Mouse (Mus musculus): ENCODE measurements around the gene Ajuba. TPM values are rescaled to one million over a fixed set of nuclear protein-coding genes. Genes with fewer than 3 reads are reported as not detected.

Gene Ajuba
- total RNA-seq, 1 experiment = 65.1 TPM

DNA sequence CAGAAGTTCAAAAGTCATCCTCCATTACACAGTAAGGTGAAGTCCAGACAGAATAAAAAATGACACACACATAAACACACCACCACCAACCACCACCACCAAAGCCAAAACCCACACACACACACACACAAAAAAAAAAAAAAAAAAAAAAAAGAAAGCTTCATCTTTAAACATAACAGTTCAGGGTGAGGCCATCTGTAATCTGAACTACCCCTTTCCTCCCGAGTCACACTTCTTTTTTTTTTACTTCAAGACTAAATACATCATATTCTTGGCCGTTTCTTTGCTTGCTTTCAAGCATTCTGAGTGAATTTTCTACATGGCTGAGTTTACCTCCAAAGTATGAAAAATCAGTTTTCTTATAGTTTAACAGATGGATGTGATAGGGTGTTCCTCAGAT is 24.2 kb upstream of the Ajuba start:
- peaks cover 2 to 6% of the 10 kb centered on the region in 2 experiments; a peak in 2 of 4 replicates for H3K4me1 ChIP-seq (ENCODE audit: control insufficient read depth in 2 of 2, insufficient read depth in 2 of 2, low read length in 2 of 2, poor library complexity in 1 of 2)
- TF ChIP-seq CHD2 (IDR thresholded peaks at IDR 0.05; ENCODE audit: low read depth, low read length) (no peak), ZC3H11A (IDR thresholded peaks at IDR 0.05; ENCODE audit: borderline replicate concordance, low read depth, low read length) (no peak), HCFC1 (IDR thresholded peaks at IDR 0.05; ENCODE audit: borderline replicate concordance, insufficient read depth, low read length) (no peak), MAFK (IDR thresholded peaks at IDR 0.05; ENCODE audit: insufficient read depth, low read depth, low read length) (no peak), ZNF384 (IDR thresholded peaks at IDR 0.05; ENCODE audit: low read depth, low read length) (no peak)

DNA sequence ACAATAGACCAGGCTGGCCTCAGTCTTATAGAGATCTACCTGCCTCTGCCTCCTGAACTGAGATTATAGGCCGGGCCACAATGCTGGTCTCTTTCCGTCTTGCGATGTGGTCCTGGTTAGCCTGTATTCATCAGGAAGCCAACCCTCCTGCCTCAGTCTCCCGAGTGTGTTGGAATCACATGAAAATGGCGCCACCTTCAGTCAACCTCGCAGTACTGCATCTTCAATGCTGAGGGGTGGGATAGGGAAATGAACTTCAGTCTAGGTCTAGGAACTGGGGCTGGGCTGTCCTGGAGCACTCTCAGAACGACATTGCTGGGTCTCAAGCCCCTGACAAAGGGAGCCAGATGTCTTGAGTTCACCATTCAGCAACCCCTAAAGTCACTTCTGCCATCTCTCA is 19.7 kb upstream of the Ajuba start:
- no peaks in the 10 kb centered on the region for H3K9me3 ChIP-seq (ENCODE audit: control insufficient read depth, insufficient read depth, low read depth, low read length)
- no peak overlapping the region for H3K27ac ChIP-seq (ENCODE audit: insufficient read depth, low read depth, low read length, poor library complexity, severe bottlenecking)
- H3K36me3 ChIP-seq (ENCODE audit: control insufficient read depth, insufficient read depth, low read length, poor library complexity, severe bottlenecking) = no peaks in the 10 kb centered on the region
- H3K4me3 ChIP-seq (ENCODE audit: insufficient read depth in 1 of 2, low read depth in 1 of 2, low read length in 2 of 2, poor library complexity in 1 of 2, severe bottlenecking in 1 of 2) = no peak overlapping the region
- in situ Hi-C loops (cut with MboI; ENCODE audit: low sequenced_read_pairs in 2 of 2, unreplicated experiment in 2 of 2) = no loop called here
- TF ChIP-seq ZNF384 (IDR thresholded peaks at IDR 0.05; ENCODE audit: low read depth, low read length) (no peak), CHD2 (IDR thresholded peaks at IDR 0.05; ENCODE audit: low read depth, low read length) (no peak), ZC3H11A (IDR thresholded peaks at IDR 0.05; ENCODE audit: borderline replicate concordance, low read depth, low read length) (no peak), HCFC1 (IDR thresholded peaks at IDR 0.05; ENCODE audit: borderline replicate concordance, insufficient read depth, low read length) (no peak), MAFK (IDR thresholded peaks at IDR 0.05; ENCODE audit: insufficient read depth, low read depth, low read length) (no peak)
- peaks cover 0 to 11% of the 10 kb centered on the region in 2 experiments; a peak in 2 of 4 replicates for H3K4me1 ChIP-seq (ENCODE audit: control insufficient read depth in 2 of 2, insufficient read depth in 2 of 2, low read length in 2 of 2, poor library complexity in 1 of 2)
- no peak for DNase-seq (ENCODE audit: low read depth, low spot score)
- no peak overlapping the region for H3K9ac ChIP-seq (ENCODE audit: insufficient read depth, low read depth, low read length, poor library complexity, severe bottlenecking)

More for the DNA sequence above, 24.2 kb upstream of the Ajuba start:
- H3K36me3 ChIP-seq (ENCODE audit: control insufficient read depth, insufficient read depth, low read length, poor library complexity, severe bottlenecking) = no peaks in the 10 kb centered on the region
- H3K9me3 ChIP-seq (ENCODE audit: control insufficient read depth, insufficient read depth, low read depth, low read length) = no peaks in the 10 kb centered on the region
- in situ Hi-C loops (cut with MboI; ENCODE audit: low sequenced_read_pairs in 2 of 2, unreplicated experiment in 2 of 2) = no loop called here
- H3K27ac ChIP-seq (ENCODE audit: insufficient read depth, low read depth, low read length, poor library complexity, severe bottlenecking) = no peak overlapping the region
- no peak for DNase-seq (ENCODE audit: low read depth, low spot score)
- no peak overlapping the region for H3K9ac ChIP-seq (ENCODE audit: insufficient read depth, low read depth, low read length, poor library complexity, severe bottlenecking)
- no peak overlapping the region for H3K4me3 ChIP-seq (ENCODE audit: insufficient read depth in 1 of 2, low read depth in 1 of 2, low read length in 2 of 2, poor library complexity in 1 of 2, severe bottlenecking in 1 of 2)

DNA sequence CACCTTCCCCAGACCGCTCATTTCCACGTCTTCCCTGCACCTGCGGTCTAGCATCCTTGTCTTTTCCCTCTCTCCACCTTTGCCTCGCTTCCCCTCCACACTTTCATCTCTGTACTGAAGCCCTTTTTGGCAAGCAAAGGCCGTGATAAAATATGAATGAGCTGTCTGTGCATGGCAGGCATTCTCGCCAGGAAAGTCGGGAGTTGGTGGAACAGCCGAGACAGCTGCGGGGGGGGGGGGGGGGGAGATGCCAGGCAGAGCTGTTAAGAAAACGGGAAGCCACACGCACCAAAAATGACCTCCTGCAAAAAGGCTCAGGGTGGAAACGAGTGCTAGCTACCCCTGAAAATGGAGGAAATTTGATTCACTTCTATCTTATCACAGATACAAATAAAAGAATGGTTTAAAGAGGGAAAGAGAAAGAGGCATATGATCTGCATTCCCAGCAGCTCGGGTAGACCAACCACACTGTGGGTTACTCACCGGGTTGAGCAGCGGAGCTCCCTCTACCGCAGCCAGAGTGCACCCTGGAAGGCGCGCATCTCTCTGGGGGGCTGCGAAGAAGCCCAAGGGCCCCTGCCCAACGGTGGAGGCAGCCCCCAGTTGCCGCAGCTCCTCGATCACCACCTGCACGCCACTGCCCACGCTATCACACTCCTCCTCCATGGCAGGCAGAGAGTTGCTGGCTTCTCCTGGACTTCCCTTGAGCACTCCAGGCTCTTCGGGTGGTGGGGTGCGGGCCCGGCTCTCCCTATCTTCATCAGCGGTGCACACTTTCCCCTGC is 17.5 kb upstream of the Ajuba start:
- no peak for TF ChIP-seq ZNF384 (IDR thresholded peaks at IDR 0.05; ENCODE audit: low read depth, low read length)
- no peak for TF ChIP-seq HCFC1 (IDR thresholded peaks at IDR 0.05; ENCODE audit: borderline replicate concordance, insufficient read depth, low read length)
- Histone ChIP-seq H3K9ac (ENCODE audit: insufficient read depth, low read depth, low read length, poor library complexity, severe bottlenecking) (peak overlapping the region; percentile 37), H3K4me1 (ENCODE audit: control insufficient read depth in 2 of 2, insufficient read depth in 2 of 2, low read length in 2 of 2, poor library complexity in 1 of 2) (peaks cover 0 to 13% of the 10 kb centered on the region in 2 experiments; a peak in 2 of 4 replicates), H3K9me3 (ENCODE audit: control insufficient read depth, insufficient read depth, low read depth, low read length) (no peaks in the 10 kb centered on the region), H3K4me3 (ENCODE audit: insufficient read depth in 1 of 2, low read depth in 1 of 2, low read length in 2 of 2, poor library complexity in 1 of 2, severe bottlenecking in 1 of 2) (peak overlapping the region; percentile 64 to 68), H3K36me3 (ENCODE audit: control insufficient read depth, insufficient read depth, low read length, poor library complexity, severe bottlenecking) (no peaks in the 10 kb centered on the region), H3K27ac (ENCODE audit: insufficient read depth, low read depth, low read length, poor library complexity, severe bottlenecking) (no peak overlapping the region)
- no peak for DNase-seq (ENCODE audit: low read depth, low spot score)
- in situ Hi-C loops (cut with MboI; ENCODE audit: low sequenced_read_pairs in 2 of 2, unreplicated experiment in 2 of 2) = no loop called here

DNA sequence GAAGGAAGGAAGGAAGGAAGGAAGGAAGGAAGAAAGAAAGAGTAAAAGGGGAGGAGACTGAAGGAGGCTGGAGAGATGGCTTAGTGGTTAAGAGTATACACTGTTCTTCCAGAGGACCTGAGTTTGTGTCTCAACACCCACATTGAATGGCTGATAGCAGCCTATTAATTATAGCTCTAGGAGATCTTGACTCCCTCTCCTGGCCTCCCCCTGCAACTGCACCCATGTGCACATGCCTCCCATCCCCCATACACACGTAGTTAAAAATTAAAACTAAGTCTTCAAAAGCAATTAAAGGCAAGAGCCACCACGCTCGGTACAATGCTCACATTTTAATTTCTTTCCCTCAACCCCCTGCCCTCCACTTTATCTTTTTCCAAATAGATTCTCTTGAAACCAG is 16.7 kb upstream of the Ajuba start:
- no peaks in the 10 kb centered on the region for H3K36me3 ChIP-seq (ENCODE audit: control insufficient read depth, insufficient read depth, low read length, poor library complexity, severe bottlenecking)

More for the DNA sequence above, 16.7 kb upstream of the Ajuba start:
- Histone ChIP-seq H3K27ac (ENCODE audit: insufficient read depth, low read depth, low read length, poor library complexity, severe bottlenecking) (no peak overlapping the region), H3K4me3 (ENCODE audit: insufficient read depth in 1 of 2, low read depth in 1 of 2, low read length in 2 of 2, poor library complexity in 1 of 2, severe bottlenecking in 1 of 2) (no peak overlapping the region), H3K9ac (ENCODE audit: insufficient read depth, low read depth, low read length, poor library complexity, severe bottlenecking) (no peak overlapping the region), H3K4me1 (ENCODE audit: control insufficient read depth in 2 of 2, insufficient read depth in 2 of 2, low read length in 2 of 2, poor library complexity in 1 of 2) (peaks cover 0 to 13% of the 10 kb centered on the region in 2 experiments; a peak in 2 of 4 replicates), H3K9me3 (ENCODE audit: control insufficient read depth, insufficient read depth, low read depth, low read length) (no peaks in the 10 kb centered on the region)
- no peak for DNase-seq (ENCODE audit: low read depth, low spot score)
- in situ Hi-C loops (cut with MboI; ENCODE audit: low sequenced_read_pairs in 2 of 2, unreplicated experiment in 2 of 2) = no loop called here
- TF ChIP-seq ZC3H11A (IDR thresholded peaks at IDR 0.05; ENCODE audit: borderline replicate concordance, low read depth, low read length) = no peak
- TF ChIP-seq CHD2 (IDR thresholded peaks at IDR 0.05; ENCODE audit: low read depth, low read length) = 0 out of 2 replicates have a peak, but pooled peaks have one; percentile 49

All from ES-E14 (cell line).